Mouse (Mus musculus) heart, adult 8-10 months (tissue): Measurements from ENCODE around the gene AL731706.1. TPM values are rescaled to one million over a fixed set of nuclear protein-coding genes. Genes with fewer than 3 reads are reported as not detected.
A peak's percentile ranks its signal among the peaks of the same experiment; 100 is the strongest.
"Not testable (repeated sequence)": the region's sequence is repeated elsewhere in the genome, so short reads cannot be mapped to it uniquely, and the experiment has no call there.

ENCODE experiments used
- DNase-seq: peaks from one replicate; pipeline ENCODE4 v3.0.0; 2022; ENCODE audit warnings: low spot score
- total RNA-seq, 4 experiments: library from RNA; stranded (reverse); gene quantifications; 2 replicates each; pipeline ENCODE4 v1.2.4; 2022

AL731706.1 gene
- total RNA-seq = 10 to 100 TPM; 17.6 to 41.2 (median 31.2) TPM

DNA sequence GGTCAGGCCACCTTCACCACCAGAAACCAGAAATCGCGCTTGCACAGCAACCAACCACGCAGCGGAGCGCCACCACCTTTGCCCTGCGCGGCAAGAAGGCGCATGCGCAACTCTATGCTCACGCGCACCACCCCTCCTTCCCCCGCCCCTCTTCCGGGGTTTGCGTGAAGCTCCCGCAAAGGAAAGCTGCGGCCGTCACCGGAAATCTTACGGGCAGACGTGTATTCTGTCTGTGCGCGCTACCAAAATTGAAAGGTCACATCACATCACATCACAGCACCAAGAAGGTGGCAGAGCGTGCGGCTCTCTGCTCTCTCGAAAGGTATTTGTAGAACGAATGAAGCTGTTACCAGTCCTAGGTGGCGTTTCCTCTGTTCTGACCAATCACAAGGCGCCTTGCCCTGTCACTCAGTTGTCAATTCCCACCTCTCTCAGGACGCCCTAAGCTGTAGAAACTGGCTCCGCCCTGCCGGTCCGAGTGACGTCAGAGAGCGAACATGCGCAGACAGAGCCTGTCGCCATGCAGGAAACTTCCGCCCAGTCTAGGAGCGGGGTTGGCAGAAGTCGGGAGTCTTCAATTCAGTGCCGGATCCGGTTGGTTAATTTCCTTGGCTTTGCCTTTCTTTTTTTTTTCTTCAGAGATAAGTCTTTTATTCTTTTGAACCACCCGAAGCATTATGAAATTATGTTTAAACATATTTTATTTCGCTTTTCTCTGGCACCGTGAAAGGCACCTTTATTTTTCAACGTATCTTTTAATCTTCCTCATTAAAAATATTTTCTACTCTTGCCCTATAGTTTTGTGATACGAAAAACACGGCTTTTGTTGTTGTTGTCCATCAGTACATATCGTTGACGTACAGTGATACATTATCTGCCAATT, at the start of gene AL731706.1, which contains the start of the genes Slx4ip and Mkks:
Gene AL731706.1, minus strand, starts transcription at position 322 of the 883 bp plus-strand sequence.
Gene Slx4ip, plus strand, starts transcription at position 151 of the 883 bp plus-strand sequence.
Gene Mkks, minus strand, starts transcription at position 322 of the 883 bp plus-strand sequence.
- peak; percentile 100 for DNase-seq

DNA sequence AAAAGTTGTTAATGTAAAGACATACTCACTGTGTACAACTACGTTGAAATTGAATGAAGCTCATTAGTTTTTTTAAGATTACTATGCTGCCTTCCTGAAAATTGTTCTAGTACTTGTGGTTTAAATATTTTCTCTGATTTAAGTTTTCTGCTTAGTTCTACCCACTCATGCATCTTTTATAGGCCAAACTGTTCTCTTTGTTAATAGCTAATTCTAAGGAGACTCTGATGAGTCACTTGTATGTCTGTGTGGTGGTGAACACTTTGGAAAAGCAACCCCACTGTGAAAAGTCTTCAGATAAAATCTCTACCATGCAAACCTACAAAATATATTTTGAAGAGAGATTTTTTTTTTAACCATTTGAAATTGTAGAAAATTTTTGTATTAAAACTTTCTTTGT, 47.1 kb upstream of the AL731706.1 start:
- DNase-seq = no peak

DNA sequence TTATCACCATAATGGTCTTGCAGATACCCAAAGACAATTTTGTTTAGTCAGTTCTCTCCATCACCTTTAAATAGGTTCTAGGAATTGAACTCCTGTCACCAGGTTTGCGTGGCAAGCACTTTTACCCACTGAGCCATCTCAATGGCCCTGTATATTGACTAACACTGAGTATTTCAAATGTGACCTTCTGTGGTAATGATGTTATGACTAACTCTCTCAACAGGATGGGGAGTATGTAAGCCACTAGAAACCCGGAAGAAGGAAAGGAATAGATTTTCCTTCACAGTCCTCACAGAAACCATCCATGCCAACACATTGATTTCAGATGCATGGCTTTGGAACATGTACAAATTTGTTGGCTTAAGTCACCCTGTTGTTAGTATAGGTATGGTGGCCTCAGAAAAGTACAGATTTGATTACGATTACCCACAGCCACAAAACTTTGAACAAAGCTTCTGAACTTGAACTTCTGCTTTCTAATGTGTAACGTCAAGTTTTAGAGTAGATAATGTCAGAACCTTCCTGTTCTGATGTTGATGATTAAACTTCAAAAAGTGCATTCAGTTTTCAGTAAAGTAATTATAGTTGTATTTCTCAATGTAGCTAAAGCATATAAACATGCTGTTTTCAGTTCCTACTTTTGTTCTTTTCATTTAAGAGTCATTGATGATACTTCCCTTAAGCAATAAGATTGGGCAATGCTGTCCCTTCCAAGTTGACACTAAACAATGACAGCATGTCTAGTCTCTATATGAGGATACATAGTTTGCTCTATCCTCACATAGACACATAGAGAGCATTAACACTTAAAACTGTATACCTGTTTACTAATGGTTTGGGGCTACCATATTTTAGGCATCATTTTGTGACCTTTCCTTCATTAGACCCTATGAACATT, 45.5 kb upstream of the AL731706.1 start:
- DNase-seq = no peak

DNA sequence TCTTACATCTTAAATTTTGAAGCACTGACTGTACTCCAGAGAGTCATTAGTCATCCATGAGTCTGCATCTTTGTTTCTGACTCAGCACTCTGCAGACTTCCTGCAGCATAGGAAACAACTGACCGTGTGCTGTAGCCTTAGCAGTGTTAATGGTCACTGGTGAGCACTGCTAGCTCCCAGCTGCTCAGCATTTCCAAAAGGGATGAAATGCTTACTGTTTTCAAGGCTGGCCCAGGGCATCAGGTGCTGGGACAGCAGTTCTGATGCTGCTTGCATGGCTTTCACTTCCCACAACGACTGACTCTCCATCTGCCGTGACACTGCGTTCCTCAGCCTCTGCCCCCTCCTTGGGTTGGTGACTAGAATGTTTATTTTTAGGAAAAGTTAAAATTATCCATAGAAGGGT, 29.8 kb upstream of the AL731706.1 start:
- no peak for DNase-seq

DNA sequence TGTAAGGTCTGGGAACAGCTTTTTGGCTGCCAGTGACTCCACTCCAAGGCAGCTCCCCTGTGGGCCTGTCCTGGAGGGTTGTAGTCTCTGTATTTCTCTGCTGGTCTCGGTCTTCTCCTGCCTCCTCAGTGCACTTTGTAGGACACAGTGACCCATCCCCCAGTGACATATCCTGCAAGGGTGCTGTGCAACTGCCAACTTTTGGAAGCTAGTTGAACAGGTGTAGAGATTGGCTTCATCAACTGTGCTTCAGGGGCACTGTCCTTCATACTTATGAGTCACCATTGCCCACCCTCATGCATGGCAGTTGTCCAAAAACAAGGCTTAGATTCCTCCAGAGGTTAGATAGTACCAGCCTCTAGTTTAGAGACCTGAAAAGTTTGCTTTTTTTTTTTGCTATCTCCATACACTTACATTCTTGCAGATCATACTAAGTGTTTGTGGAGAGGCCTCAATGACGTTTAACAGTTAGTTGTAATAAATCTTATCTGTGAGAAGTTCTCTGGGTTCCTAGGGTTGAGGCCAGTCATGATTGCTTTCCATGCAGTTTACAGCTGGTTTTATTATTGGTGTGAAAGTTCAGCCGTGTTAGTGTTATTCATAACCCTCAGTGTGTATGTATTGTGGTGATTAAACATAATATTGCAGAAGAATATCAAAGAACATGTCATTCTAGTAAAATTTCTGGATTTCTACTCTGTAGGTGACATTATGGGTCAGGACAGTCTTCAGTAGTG, 29.2 kb upstream of the AL731706.1 start:
- DNase-seq = no peak

DNA sequence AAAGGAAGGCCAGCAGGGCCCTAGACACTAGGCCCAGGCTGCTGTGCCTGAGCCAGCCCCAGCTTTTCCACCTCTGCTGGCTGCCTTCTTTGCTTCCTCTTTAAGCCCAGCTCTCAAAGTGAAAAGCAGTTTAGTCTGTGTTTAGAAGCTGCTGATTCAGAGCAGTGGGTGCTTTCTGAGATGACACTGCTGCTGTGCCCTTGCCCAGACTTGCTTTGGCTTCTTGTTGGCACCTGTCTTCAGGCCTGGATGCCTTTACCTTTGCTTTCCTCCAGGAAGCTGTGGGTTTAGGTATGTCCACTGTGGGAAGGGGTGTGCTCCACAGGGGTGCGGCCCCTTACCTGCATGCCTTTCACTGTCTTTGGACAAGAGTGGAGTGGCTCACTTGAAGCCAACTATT, 28.2 kb upstream of the AL731706.1 start:
- DNase-seq = no peak

DNA sequence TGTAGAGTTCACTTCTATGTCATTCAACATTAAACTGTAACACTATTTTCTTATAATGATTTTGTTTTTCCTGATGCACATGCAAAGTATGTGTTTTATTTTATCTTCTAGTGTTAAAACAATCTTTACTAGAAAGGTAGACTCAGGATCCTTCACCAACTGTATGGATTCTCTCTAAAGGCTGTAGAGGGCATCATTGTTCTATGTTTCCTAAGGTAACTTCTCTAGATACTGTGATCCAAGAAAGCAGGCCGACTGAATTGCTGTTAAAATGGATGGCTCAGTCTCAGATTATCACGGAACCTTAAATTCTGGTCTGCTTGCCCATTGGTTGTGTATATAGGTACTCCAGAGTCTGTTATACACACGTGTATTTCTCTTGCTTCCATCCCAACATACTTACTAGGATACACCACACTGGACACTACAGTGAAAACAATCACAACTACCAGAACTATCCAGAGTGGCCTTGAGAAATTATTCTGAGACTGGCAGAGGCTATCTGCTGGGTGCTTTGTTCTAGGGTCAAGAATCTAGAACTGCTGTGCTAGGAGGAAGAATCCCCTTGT, 23.2 kb upstream of the AL731706.1 start:
- peak; percentile 19 for DNase-seq

DNA sequence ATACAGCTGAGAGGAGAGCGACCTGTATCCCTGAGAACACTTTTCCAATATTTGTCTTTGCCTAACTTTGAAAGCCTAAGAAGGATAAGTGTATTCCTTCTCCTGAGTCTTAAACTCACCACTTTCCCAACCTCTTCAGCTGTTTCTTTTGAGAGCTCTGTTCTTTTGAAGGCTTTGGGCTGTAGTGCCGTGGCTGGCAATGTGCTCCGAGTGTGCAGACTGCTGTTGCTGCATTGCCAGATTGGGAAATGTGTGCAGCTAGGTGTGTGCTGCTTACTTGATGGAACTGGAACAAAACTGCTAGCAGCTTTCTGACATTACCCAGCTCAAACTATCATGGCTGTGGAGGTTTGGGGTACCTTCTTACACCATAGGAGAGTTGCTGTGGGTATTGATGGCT, 21.8 kb upstream of the AL731706.1 start:
- DNase-seq = no peak

DNA sequence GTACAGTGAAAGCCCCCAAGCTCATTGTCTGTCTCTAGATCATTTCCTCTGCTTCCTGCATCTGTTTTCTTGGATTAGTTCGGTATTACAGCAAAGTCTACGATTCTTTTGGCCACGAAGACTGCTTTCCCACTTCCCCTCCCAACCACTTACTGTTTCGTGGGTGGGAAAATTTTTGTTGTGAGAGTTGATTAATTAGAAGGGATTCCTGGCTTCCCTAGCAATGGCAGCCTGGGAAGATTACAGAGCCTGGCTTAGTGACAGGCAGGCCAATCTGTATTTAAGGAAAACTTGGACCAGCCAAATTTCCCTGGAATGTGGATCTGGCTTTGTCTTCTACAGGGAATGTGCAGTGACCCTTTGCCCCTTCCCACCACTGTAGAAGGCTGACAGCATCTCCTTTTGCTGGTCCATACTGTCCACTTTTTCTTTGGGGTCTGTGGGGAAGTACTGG, 20.8 kb upstream of the AL731706.1 start:
- DNase-seq = peak; percentile 31

DNA sequence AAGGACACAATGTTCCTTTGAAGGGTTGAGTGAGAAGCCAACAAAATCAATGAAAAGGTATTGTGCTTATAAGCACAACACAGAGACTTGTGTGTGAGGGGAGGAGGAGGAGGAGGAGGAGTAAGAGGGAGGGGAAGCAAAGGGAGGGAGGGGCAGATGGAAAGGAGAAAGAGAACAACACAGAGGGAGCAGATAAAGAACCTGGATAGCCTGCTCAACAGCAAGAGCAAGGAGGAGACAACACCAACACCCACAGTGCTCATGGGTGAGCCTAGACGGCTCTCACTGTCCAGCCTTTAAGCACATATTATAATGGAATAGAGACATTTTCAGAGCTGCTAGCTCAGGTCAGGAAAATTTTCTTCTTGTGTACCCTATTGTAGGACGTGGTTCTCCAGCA, 18.1 kb upstream of the AL731706.1 start:
- DNase-seq = no peak

DNA sequence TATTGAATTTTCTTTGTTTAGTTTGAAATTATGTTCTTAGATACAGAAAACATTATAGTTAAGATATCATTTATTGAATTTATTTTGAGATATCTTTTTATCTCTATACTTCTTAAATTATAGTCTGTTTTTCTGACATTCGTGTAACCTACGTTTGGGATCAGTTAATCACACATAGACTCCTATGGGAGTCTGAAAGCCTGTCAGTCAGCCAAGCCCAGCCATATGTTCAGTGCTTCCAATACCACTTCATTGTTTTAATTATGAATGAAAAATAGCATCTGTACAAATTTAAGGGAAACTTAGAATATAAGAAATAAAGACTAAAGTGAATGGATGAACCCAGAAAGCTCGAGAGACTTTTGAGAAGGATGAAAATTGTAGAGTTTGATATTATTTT, 17.4 kb upstream of the AL731706.1 start:
- no peak for DNase-seq

DNA sequence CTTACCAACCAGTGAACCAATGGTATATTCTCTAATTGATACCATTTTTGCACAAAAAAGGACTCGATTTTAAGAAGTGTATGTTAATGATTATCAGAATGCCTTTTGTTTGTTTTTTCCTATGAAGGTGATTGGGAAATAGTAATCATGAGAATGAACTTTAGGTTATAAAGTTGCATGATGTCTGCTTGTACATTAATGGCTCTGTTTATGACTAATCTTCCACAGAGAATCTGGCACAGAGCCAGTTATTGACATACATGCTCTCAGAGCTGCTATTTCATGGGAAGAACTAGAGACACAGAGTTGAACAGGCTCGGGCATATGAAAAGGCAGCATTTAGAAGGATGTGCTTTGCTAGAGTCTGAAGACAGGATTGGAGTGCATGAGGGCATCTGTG, 4.9 kb upstream of the AL731706.1 start:
- DNase-seq = no peak

DNA sequence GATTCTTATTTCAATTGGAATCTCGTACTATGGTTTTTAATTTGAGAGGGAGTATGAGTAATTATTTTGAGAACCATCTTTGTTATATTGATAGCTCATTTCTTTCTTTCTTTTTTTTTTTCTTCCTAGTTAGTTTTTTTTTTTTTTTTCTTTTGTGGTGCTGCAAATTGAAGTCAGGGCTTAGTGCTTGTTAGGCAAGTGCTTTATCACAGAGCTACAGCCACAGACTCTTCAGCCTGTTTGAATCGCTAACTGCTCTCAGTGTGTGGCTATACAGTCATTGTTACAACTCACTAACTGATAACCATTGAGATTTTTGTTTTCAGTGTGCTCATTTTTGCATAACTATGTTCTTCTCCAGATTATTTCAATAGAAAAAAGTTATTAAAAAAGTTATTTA, 3.3 kb upstream of the AL731706.1 start:
- no peak for DNase-seq

DNA sequence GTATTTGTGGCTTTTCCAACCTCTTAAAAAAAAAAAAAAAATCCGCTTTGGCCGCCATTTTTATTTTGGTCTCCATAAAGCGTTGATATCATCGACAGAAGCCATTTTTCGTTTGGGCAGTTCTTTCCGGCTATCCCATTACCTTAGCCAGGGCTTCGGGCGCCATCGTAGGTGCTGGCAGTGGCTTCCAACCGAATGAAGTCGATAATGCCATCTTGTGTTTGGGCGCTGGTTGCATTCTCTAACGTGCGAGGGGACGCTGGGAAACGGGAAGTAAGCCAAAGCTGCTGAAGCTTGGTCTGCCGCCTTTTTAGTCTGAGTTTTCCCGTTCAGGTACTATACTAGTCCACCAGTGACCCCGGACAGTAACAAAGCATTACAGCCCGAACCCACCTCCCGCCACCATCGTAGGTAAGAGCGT, 772 bp upstream of the AL731706.1 start:
- peak; percentile 98 for DNase-seq

DNA sequence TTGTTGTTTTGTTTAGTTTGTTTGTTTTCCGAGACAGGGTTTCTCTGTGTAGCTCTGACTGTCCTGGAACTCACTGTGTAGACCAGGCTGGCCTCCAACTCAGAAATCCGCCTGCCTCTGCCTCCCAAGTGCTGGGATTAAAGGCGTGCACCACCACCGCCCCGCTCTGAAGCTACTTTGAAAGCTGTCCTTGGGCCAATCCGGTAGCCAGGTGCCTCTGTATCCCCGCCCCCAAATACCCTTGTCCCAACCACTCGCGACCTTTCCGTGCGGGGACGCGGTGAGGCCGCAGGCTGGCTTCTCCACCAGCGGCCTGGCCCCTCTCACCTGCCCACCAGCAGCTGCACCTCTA, 497 bp downstream of the AL731706.1 start:
- not testable (repeated sequence) for DNase-seq

DNA sequence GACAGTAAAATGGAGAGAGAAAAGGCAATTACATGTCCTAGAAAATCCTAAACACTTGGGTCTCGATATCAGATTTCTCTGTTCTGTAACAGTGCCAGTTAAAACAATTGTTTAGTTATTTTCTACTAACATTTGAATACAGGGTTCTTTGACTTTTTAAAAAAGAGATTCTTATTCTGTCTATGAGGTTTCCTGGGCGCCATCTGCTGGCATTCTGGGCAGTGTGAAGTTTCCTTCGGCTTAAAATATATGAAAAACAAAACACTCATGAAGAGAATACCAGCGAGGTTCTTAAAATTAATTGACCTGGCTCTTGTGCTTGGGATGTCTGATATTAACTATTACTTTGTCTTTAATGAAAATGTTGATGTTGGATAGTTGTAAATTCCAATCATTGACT, 4.3 kb downstream of the AL731706.1 start:
- DNase-seq = peak; percentile 25

DNA sequence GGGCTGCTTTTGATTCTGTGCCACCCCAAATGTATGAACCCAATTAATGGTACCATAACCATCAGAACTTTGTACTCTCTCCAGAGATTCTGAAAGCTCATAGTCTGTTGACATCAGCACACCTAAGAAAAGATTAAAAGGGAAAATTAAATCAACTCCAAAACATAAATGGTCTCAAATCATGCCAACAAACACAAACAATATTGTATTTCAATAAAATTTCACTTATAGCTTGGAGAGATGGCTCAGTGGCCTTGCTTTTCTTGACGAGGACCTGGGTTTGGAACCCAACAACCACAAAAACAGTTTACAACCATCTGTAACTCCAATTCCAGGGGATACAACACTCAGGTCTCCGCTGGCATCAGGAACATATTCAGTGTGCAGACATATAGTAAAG, 5.6 kb downstream of the AL731706.1 start, which contains the start of gene AL731706.2:
Gene AL731706.2, minus strand, starts transcription at position 101 of the 400 bp plus-strand sequence.
- no peak for DNase-seq

DNA sequence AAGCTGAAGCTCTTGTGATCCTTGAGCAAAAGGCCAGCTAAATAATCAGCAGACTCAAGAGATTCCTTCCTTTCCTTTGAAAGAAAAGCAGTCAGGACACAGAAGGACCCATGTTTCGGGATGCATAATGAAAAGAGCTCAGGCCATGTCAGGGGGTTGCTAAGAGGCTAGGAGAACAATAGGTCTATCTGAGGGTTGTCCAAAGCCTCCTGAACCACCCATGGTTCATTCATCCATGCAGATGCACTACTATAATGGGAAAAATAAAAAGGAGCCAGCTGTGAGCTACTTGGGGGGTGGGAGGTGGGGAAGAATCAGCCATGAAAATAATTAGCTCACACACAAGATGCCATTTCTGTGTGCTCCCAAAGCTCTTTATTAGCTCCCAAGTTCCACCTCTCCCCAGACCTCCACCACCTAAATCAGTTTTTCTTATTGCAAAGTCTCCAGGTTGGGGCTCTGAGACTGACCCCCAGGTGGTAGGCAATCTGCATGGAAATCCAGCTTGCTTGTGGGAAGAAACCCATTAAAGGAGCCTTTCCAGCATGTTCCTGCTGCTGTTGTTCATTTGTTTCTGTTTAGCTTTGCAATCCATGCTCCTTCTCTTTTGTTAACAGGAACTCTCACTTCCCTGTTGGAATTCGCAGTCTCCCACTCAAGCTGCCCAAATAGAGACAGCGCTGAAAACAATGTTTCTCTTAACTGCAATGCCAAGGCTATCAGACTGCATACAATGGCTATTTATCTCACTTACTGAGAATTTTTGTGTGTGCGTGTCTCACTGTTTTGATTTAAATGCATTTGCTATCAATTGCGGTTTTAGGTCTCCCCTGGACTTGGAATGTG, 36.4 kb downstream of the AL731706.1 start:
- DNase-seq = no peak

DNA sequence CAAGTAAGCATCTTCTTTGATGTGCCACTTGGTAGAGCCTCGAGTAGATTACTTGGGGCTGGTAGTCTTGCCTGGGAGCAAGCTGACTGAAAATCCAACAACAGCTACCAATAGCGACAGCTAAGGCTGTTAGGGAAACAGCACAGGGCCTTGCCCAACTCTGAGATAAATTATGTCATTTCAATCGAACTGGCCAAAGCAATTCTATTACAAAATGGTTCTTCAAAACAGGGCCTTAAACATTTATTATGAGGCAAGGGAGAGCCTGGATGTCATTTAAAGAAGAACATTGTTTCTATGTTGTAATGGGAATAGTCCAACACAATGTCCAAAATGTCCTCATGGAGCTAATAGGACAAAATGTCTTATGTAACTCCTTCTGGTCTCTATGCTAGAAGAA, 40.8 kb downstream of the AL731706.1 start:
- DNase-seq = no peak

DNA sequence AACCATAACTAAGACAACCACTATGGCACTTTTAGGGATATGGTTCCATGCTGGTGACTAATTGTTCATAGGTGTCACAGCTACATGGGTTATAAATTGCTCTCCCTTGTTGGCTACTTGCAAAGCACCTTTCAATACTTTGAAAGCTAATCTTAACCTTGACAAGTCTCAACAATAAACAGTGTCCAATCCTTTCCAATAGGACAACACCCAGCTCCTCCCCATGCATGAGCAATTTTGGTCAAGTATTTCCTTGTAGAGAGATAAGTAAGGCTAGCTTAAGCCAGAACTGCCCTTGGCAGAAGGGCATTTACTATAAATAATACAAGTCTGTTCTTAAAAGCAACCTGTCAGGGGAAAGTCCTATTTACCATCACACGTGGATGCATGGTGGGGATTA, 53.2 kb downstream of the AL731706.1 start:
- peak; percentile 18 for DNase-seq
